8 mouse cellular contexts compared by ENCODE assay signal in the genomic region with DNA sequence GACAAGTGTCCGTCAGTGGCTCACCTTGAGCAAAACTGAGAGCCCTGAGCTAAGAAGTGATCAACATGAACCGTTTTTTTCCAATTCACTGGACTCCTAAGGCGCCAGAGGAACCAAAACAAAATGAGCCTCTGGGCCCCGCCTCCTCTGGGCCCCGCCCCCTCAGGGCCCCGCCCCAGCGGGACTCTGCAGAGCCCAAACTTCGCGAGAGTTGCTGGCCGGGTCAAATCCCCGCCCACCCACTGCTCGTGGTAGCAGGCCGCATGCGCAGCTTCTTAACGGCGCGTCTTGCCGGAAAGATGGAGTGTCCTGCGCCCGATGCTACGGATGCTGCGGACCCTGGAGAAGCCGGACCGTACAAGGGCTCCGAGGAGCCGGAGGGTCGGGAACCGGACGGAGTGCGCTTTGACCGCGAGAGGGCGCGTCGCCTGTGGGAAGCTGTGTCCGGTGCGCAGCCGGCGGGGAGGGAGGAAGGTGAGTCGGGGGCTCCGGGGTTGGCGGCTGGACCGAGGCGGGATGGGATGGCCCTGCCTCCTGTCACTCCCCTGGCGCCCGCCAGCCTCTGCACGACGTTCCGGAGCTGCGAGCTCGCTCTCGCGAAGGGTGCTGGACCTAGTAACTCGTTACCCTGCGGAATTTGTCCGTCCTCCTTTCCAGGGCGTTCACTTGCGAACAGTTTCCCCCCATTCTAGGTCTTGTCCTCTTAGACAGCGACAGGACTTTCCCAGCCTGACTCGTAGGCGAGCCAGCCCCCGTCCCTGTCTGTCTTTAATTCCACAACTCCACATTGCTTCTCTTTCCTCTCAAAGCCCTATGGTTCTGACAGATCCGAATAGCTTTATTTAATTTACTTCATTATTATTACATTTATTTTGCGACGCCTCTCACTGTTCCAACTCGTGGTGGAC. TPM values are rescaled to one million over a fixed set of nuclear protein-coding genes. Genes with fewer than 3 reads are reported as not detected.
DNase-seq lines count a peak whose midpoint lies in the region; ATAC-seq and TF ChIP-seq lines count a peak whose summit lies in the region.

TSS of gene Zfp346 (plus strand) at position 267 of the 908 bp plus-strand sequence.

- TF ChIP-seq POLR2A in kidney, adult 2 months (IDR thresholded peaks at IDR 0.05; ENCODE audit: low read depth, low read length), result peak; percentile 83
- TF ChIP-seq POLR2A in spleen, adult 2 months (IDR thresholded peaks at IDR 0.05; ENCODE audit: low read depth, low read length), result peak; percentile 88

- H3K4me3 ChIP-seq in embryonic facial prominence, embryonic 13.5 days, result peak within 1 kb of the TSS; percentile 85
- H3K4me3 ChIP-seq in kidney, adult 2 months (ENCODE audit: insufficient read depth, low read depth, low read length), result peak within 1 kb of the TSS; percentile 71
- peak within 1 kb of the TSS; percentile 83 for H3K4me3 ChIP-seq in limb, embryonic 12.5 days (replicated peaks)
- H3K4me3 ChIP-seq in midbrain, embryonic 15.5 days, result peak within 1 kb of the TSS; percentile 73
- H3K4me3 ChIP-seq in spleen, adult 2 months (ENCODE audit: extremely low read depth, insufficient read depth, insufficient read length), result peak within 1 kb of the TSS; percentile 99

- WGBS in embryonic facial prominence, embryonic 13.5 days, result under 1% methylated on average over 66 of the region's 66 CpGs
- under 1% methylated on average over 65 of the region's 66 CpGs for WGBS in kidney, adult 2 months
- under 1% methylated on average over 66 of the region's 66 CpGs for WGBS in limb, embryonic 12.5 days
- under 1% methylated on average over 65 of the region's 66 CpGs for WGBS in midbrain, embryonic 15.5 days
- under 1% methylated on average over 64 of the region's 66 CpGs for WGBS in spleen, adult 2 months

- H3K27me3 ChIP-seq in embryonic facial prominence, embryonic 13.5 days, result no peaks in the 10 kb centered on the region
- H3K27me3 ChIP-seq in kidney, adult 2 months (replicated peaks; ENCODE audit: control insufficient read depth, insufficient read depth, low read length), result no peaks in the 10 kb centered on the region
- no peaks in the 10 kb centered on the region for H3K27me3 ChIP-seq in limb, embryonic 12.5 days
- no peaks in the 10 kb centered on the region for H3K27me3 ChIP-seq in midbrain, embryonic 15.5 days (replicated peaks)
- no peaks in the 10 kb centered on the region for H3K27me3 ChIP-seq in spleen, adult 2 months (ENCODE audit: control insufficient read depth, insufficient read depth, low read length)

- peak within 1 kb of the TSS; percentile 93 for H3K9ac ChIP-seq in embryonic facial prominence, embryonic 13.5 days
- peak within 1 kb of the TSS; percentile 79 for H3K9ac ChIP-seq in limb, embryonic 12.5 days (replicated peaks)
- H3K9ac ChIP-seq in midbrain, embryonic 15.5 days, result peak within 1 kb of the TSS; percentile 79

- peak; percentile 93 for ATAC-seq in embryonic facial prominence, embryonic 13.5 days (ENCODE audit: insufficient number of reproducible peaks, insufficient read depth, low FRiP score, low TSS enrichment, low read depth)
- ATAC-seq in limb, embryonic 12.5 days (ENCODE audit: insufficient number of reproducible peaks, insufficient read depth, low FRiP score, low TSS enrichment, low read depth), result peak; percentile 87
- peak; percentile 92 for ATAC-seq in midbrain, embryonic 15.5 days (replicated peaks)

- peaks cover 17% of the 10 kb centered on the region for H3K4me1 ChIP-seq in embryonic facial prominence, embryonic 13.5 days
- H3K4me1 ChIP-seq in kidney, adult 2 months (ENCODE audit: control insufficient read depth, insufficient read depth, low read length), result peaks cover 5% of the 10 kb centered on the region
- peaks cover 7% of the 10 kb centered on the region for H3K4me1 ChIP-seq in limb, embryonic 12.5 days (replicated peaks)
- peaks cover 17% of the 10 kb centered on the region for H3K4me1 ChIP-seq in midbrain, embryonic 15.5 days
- H3K4me1 ChIP-seq in spleen, adult 2 months (ENCODE audit: control insufficient read depth, insufficient read depth, insufficient read length), result peaks cover 10% of the 10 kb centered on the region

- no peaks in the 10 kb centered on the region for H3K9me3 ChIP-seq in embryonic facial prominence, embryonic 13.5 days
- 0 out of 2 replicates have a peak, but pooled peaks cover 5% of the 10 kb centered on the region for H3K9me3 ChIP-seq in limb, embryonic 12.5 days
- H3K9me3 ChIP-seq in midbrain, embryonic 15.5 days, result no peaks in the 10 kb centered on the region

- no peak for TF ChIP-seq CTCF in kidney, adult 2 months (conservative IDR thresholded peaks at IDR 0.05; ENCODE audit: insufficient read depth, insufficient read length, low read depth, low read length)
- peak; percentile 29; the same call in 1 of the 2 replicates for TF ChIP-seq CTCF in spleen, adult 2 months (IDR thresholded peaks at IDR 0.05; ENCODE audit: extremely low read depth, insufficient read depth, insufficient read length, insufficient replicate concordance)

- peak within 1 kb of the TSS; percentile 80 for H3K4me2 ChIP-seq in embryonic facial prominence, embryonic 13.5 days
- H3K4me2 ChIP-seq in limb, embryonic 12.5 days, result peak within 1 kb of the TSS; percentile 85
- peak within 1 kb of the TSS; percentile 80 for H3K4me2 ChIP-seq in midbrain, embryonic 15.5 days

- H3K36me3 ChIP-seq in embryonic facial prominence, embryonic 13.5 days, result peaks cover 22% of the 10 kb centered on the region
- no peaks in the 10 kb centered on the region for H3K36me3 ChIP-seq in kidney, adult 2 months (ENCODE audit: control insufficient read depth, insufficient read depth, low read length)
- H3K36me3 ChIP-seq in limb, embryonic 12.5 days, result peaks cover 22% of the 10 kb centered on the region; the same call in 1 of the 2 replicates
- H3K36me3 ChIP-seq in midbrain, embryonic 15.5 days (replicated peaks), result 0 out of 2 replicates have a peak, but pooled peaks cover 3% of the 10 kb centered on the region
- 0 out of 2 replicates have a peak, but pooled peaks cover 1% of the 10 kb centered on the region for H3K36me3 ChIP-seq in spleen, adult 2 months (ENCODE audit: control insufficient read depth, insufficient read depth, low read length)

- DNase-seq in 3134 (ENCODE audit: extremely low read depth, insufficient read length, low spot score), result peak; percentile 94
- peak; percentile 99 to 100 for DNase-seq in adrenal gland, postnatal 36 days
- peak; percentile 98 to 99 for DNase-seq in heart, adult 18-20 months
- peak; percentile 99 for DNase-seq in kidney, adult 2 months
- peak; percentile 89 to 98 for DNase-seq in spleen, adult 2 months (ENCODE audit: low read depth in 1 of 2, low spot score in 2 of 2)

- peak within 1 kb of the TSS; percentile 84 for H3K27ac ChIP-seq in embryonic facial prominence, embryonic 13.5 days
- H3K27ac ChIP-seq in kidney, adult 2 months (ENCODE audit: insufficient read depth, low read depth, low read length), result peak within 1 kb of the TSS; percentile 19; the same call in 1 of the 2 replicates
- H3K27ac ChIP-seq in limb, embryonic 12.5 days, result peak within 1 kb of the TSS; percentile 84
- H3K27ac ChIP-seq in midbrain, embryonic 15.5 days, result peak within 1 kb of the TSS; percentile 82
- peak within 1 kb of the TSS; percentile 67 for H3K27ac ChIP-seq in spleen, adult 2 months (ENCODE audit: insufficient read depth, low read length)

RNA-seq across cellular contexts. Expression of gene Zfp346, which starts in this region (rescaled TPM):
- total RNA-seq in adrenal gland, postnatal 36 days (2021), result 10 to 100 TPM; 45.8 to 50.9 TPM
- polyA plus RNA-seq in embryonic facial prominence, embryonic 13.5 days (2015; fragmentation: Nextera tagmentation; extraction: Ambion mirVana), result 28.1 and 29.8 TPM in 2 replicates
- 10 to 100 TPM; 16.6 to 18.0 TPM for total RNA-seq in heart, adult 18-20 months (2021)
- 13.7 TPM in 2 replicates for polyA plus RNA-seq in kidney, adult 2 months (2012; rRNA removed)
- 27.5 and 27.7 TPM in 2 replicates for polyA plus RNA-seq in limb, embryonic 12.5 days (2016; fragmentation: Nextera tagmentation; extraction: Ambion mirVana)
- polyA plus RNA-seq in midbrain, embryonic 15.5 days (2015; fragmentation: Nextera tagmentation; extraction: Ambion mirVana), result 28.9 and 32.6 TPM in 2 replicates
- polyA plus RNA-seq in spleen, adult 2 months (2012; rRNA removed), result 13.9 and 14.5 TPM in 2 replicates

Comparison
In these comparisons a context has a peak if more than half of its experiments do, and no peak if none do; other contexts are left out.
1. Peak in every context shown above with its lines: DNase-seq, ATAC-seq, H3K4me3 ChIP-seq and H3K27ac ChIP-seq.
2. H3K27ac ChIP-seq: peak in every context shown above with its lines; median percentile 84 in embryonic facial prominence, embryonic 13.5 days; 84 in limb, embryonic 12.5 days; 82 in midbrain, embryonic 15.5 days; 67 in spleen, adult 2 months; 19 in kidney, adult 2 months.